Mouse (Mus musculus) CD4-positive helper T cell, adult 2 months (primary cell): ENCODE measurements around the gene Polr3b.
A peak's percentile ranks its signal among the peaks of the same experiment; 100 is the strongest.

Experiments
- DNase-seq: peaks from one replicate; pipeline ENCODE4 v3.0.0-alpha.2; 2012; ENCODE audit warnings: low read depth, missing footprints, low spot score

Polr3b gene

GRCm38 (mm10) chr10:84621826-84622790 lies at the start of gene Polr3b:
Polr3b (plus strand) TSS chr10:84622292.
- peak; percentile 94 for DNase-seq

- no peak for DNase-seq
These were observed 48.2 kb upstream of the Polr3b start for GRCm38 (mm10) chr10:84573671-84574420.

- DNase-seq = peak; percentile 91
These were observed 46.1 kb upstream of the Polr3b start for GRCm38 (mm10) chr10:84576029-84576394.

- peak; percentile 97 for DNase-seq
These were observed 45.6 kb upstream of the Polr3b start, which contains the start of gene Tcp11l2 for GRCm38 (mm10) chr10:84576395-84577070. Tcp11l2 (plus strand) TSS chr10:84576626.

GRCm38 (mm10) chr10:84577071-84577727 lies 44.9 kb upstream of the Polr3b start:
- DNase-seq = peak; percentile 86

- no peak for DNase-seq
These were observed 43.4 kb upstream of the Polr3b start for GRCm38 (mm10) chr10:84578738-84579137.

- no peak for DNase-seq
These were observed 42.6 kb upstream of the Polr3b start for GRCm38 (mm10) chr10:84579527-84579926.

GRCm38 (mm10) chr10:84581191-84581590 lies 40.9 kb upstream of the Polr3b start:
- DNase-seq = no peak

- DNase-seq = no peak
These were observed 39.9 kb upstream of the Polr3b start for GRCm38 (mm10) chr10:84582236-84582635.

GRCm38 (mm10) chr10:84584451-84585293 lies 37.4 kb upstream of the Polr3b start:
- peak; percentile 16 for DNase-seq

GRCm38 (mm10) chr10:84585294-84585650 lies 36.8 kb upstream of the Polr3b start:
- no peak for DNase-seq

GRCm38 (mm10) chr10:84590956-84591355 lies 31.1 kb upstream of the Polr3b start:
- DNase-seq = no peak

- no peak for DNase-seq
These were observed 30.4 kb upstream of the Polr3b start for GRCm38 (mm10) chr10:84591640-84592148.

GRCm38 (mm10) chr10:84592745-84593144 lies 29.3 kb upstream of the Polr3b start:
- no peak for DNase-seq

GRCm38 (mm10) chr10:84597127-84597785 lies 24.8 kb upstream of the Polr3b start:
- no peak for DNase-seq

- DNase-seq = no peak
These were observed 23.9 kb upstream of the Polr3b start for GRCm38 (mm10) chr10:84598172-84598571.

GRCm38 (mm10) chr10:84600136-84600535 lies 22.0 kb upstream of the Polr3b start:
- no peak for DNase-seq

- no peak for DNase-seq
These were observed 17.8 kb upstream of the Polr3b start for GRCm38 (mm10) chr10:84604335-84604734.

- no peak for DNase-seq
These were observed 13.7 kb upstream of the Polr3b start for GRCm38 (mm10) chr10:84608361-84608760.

- DNase-seq = no peak
These were observed 11.8 kb upstream of the Polr3b start for GRCm38 (mm10) chr10:84610324-84610723.
